Mouse (Mus musculus): ENCODE data around the gene Sh3rf3.
"Not testable (repeated sequence)": the region's sequence is repeated elsewhere in the genome, so short reads cannot be mapped to it uniquely, and the experiment has no call there.

DNA sequence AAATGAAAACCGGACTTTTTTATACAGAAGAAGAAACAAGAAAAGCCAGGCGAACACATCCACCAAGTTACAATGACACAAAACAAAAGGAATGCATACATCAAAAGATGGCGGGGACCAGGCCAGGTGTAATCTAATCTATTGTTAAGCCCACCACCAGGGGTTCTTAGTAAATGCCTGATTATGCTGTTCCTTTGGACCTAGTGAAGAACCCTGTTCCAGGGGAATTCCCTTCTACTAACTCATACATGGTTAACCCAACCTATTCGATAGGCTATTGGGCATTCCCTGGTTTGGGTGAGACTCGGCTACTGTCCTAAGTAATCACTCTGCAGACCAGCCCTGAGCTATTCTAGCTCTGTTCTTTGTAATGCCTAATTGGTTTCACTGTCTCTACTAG is 289.9 kb downstream of the Sh3rf3 start:
- not testable (repeated sequence) for TF ChIP-seq CTCF, EP300 (IDR thresholded peaks at IDR 0.05; ENCODE audit: low read depth)

Measured in liver, embryonic 14.5 days (tissue).